Comparison of ENCODE assay signal across 8 mouse cellular contexts in genomic region chr1:90650781-90651437, GRCm38 (mm10). TPM values are rescaled to one million over a fixed set of nuclear protein-coding genes. Genes with fewer than 3 reads are reported as not detected.
A peak's percentile ranks its signal among the peaks of the same experiment; 100 is the strongest.
DNase-seq lines count a peak whose midpoint lies in the region; ATAC-seq and TF ChIP-seq lines count a peak whose summit lies in the region.

No protein-coding gene starts in this region.

- WGBS in embryonic facial prominence, embryonic 14.5 days, result 0% methylated on average over 4 of the region's 4 CpGs
- 4% methylated on average over 4 of the region's 4 CpGs for WGBS in heart, embryonic 11.5 days (ENCODE audit: insufficient replicate concordance)
- WGBS in kidney, embryonic 16.5 days, result 1% methylated on average over 4 of the region's 4 CpGs
- 0% methylated on average over 4 of the region's 4 CpGs for WGBS in limb, embryonic 15.5 days
- 4% methylated on average over 4 of the region's 4 CpGs for WGBS in stomach, postnatal 0 days

- H3K9ac ChIP-seq in embryonic facial prominence, embryonic 14.5 days (ENCODE audit: low read depth, low read length), result no peak overlapping the region
- H3K9ac ChIP-seq in heart, embryonic 11.5 days (ENCODE audit: low read depth, low read length), result peak overlapping the region; percentile 40; the same call in 1 of the 2 replicates
- no peak overlapping the region; the same call in 1 of the 2 replicates for H3K9ac ChIP-seq in kidney, embryonic 16.5 days (replicated peaks; ENCODE audit: low read length)
- no peak overlapping the region for H3K9ac ChIP-seq in limb, embryonic 15.5 days
- no peak overlapping the region for H3K9ac ChIP-seq in stomach, postnatal 0 days (ENCODE audit: low read length)

- peak overlapping the region; percentile 72 for H3K27ac ChIP-seq in embryonic facial prominence, embryonic 14.5 days (replicated peaks; ENCODE audit: low read depth, low read length)
- H3K27ac ChIP-seq in heart, embryonic 11.5 days (ENCODE audit: low read depth, low read length), result peak overlapping the region; percentile 84
- H3K27ac ChIP-seq in kidney, embryonic 16.5 days (ENCODE audit: low read length), result peak overlapping the region; percentile 87
- H3K27ac ChIP-seq in limb, embryonic 15.5 days, result peak overlapping the region; percentile 74
- H3K27ac ChIP-seq in stomach, postnatal 0 days (replicated peaks), result peak overlapping the region; percentile 85

- no peak overlapping the region for H3ac ChIP-seq in myocyte (ENCODE audit: control insufficient read depth, insufficient read length)

- no peak for TF ChIP-seq POLR2A in myocyte (IDR thresholded peaks at IDR 0.05; ENCODE audit: insufficient read length, low read depth)

- peak; percentile 98 for TF ChIP-seq CTCF in stomach, postnatal 0 days (IDR thresholded peaks at IDR 0.05; ENCODE audit: low read depth)

- H3K27me3 ChIP-seq in embryonic facial prominence, embryonic 14.5 days (replicated peaks; ENCODE audit: control insufficient read depth, insufficient read depth, low read length), result no peaks in the 10 kb centered on the region
- H3K27me3 ChIP-seq in heart, embryonic 11.5 days (ENCODE audit: control insufficient read depth, insufficient read depth, low read length), result no peaks in the 10 kb centered on the region
- no peaks in the 10 kb centered on the region for H3K27me3 ChIP-seq in kidney, embryonic 16.5 days (ENCODE audit: insufficient read depth, low read length)
- no peaks in the 10 kb centered on the region for H3K27me3 ChIP-seq in limb, embryonic 15.5 days
- no peaks in the 10 kb centered on the region for H3K27me3 ChIP-seq in myocyte (ENCODE audit: control insufficient read depth, insufficient read depth, insufficient read length)
- no peaks in the 10 kb centered on the region for H3K27me3 ChIP-seq in stomach, postnatal 0 days (ENCODE audit: control insufficient read depth, insufficient read depth, low read length)

- no peak overlapping the region for H3K4me3 ChIP-seq in embryonic facial prominence, embryonic 14.5 days (ENCODE audit: low read depth, low read length)
- no peak overlapping the region for H3K4me3 ChIP-seq in heart, embryonic 11.5 days (ENCODE audit: low read depth, low read length)
- H3K4me3 ChIP-seq in kidney, embryonic 16.5 days (ENCODE audit: low read length), result no peak overlapping the region
- no peak overlapping the region for H3K4me3 ChIP-seq in limb, embryonic 15.5 days
- H3K4me3 ChIP-seq in myocyte, result no peak overlapping the region
- no peak overlapping the region for H3K4me3 ChIP-seq in stomach, postnatal 0 days (ENCODE audit: low read depth, low read length)

- no peaks in the 10 kb centered on the region for H3K9me3 ChIP-seq in embryonic facial prominence, embryonic 14.5 days (ENCODE audit: control insufficient read depth, low read length)
- no peaks in the 10 kb centered on the region for H3K9me3 ChIP-seq in heart, embryonic 11.5 days (replicated peaks; ENCODE audit: control insufficient read depth, low read length)
- no peaks in the 10 kb centered on the region for H3K9me3 ChIP-seq in kidney, embryonic 16.5 days (ENCODE audit: low read length)
- H3K9me3 ChIP-seq in limb, embryonic 15.5 days, result no peaks in the 10 kb centered on the region
- H3K9me3 ChIP-seq in stomach, postnatal 0 days (ENCODE audit: control insufficient read depth, low read length), result no peaks in the 10 kb centered on the region

- no peak for TF ChIP-seq EP300 in stomach, postnatal 0 days (optimal IDR thresholded peaks at IDR 0.05)

- ATAC-seq in embryonic facial prominence, embryonic 14.5 days (ENCODE audit: low read depth), result peak; percentile 91
- peak; percentile 75 for ATAC-seq in heart, embryonic 11.5 days (replicated peaks; ENCODE audit: insufficient number of reproducible peaks, low FRiP score, low TSS enrichment)
- peak; percentile 90 for ATAC-seq in kidney, embryonic 16.5 days (ENCODE audit: low FRiP score, low TSS enrichment)
- peak; percentile 77 for ATAC-seq in limb, embryonic 15.5 days (ENCODE audit: insufficient number of reproducible peaks, low FRiP score, low TSS enrichment, low read depth)
- ATAC-seq in stomach, postnatal 0 days (ENCODE audit: low FRiP score, low TSS enrichment), result peak; percentile 86; the same call in 1 of the 2 replicates

- no peaks in the 10 kb centered on the region for H3K79me2 ChIP-seq in myocyte (ENCODE audit: control insufficient read depth, insufficient read depth)

- H3K4me2 ChIP-seq in embryonic facial prominence, embryonic 14.5 days (ENCODE audit: low read depth, low read length), result no peak overlapping the region
- no peak overlapping the region for H3K4me2 ChIP-seq in heart, embryonic 11.5 days
- no peak overlapping the region for H3K4me2 ChIP-seq in kidney, embryonic 16.5 days (replicated peaks; ENCODE audit: low read depth, low read length)
- no peak overlapping the region for H3K4me2 ChIP-seq in limb, embryonic 15.5 days
- peak overlapping the region; percentile 27 for H3K4me2 ChIP-seq in myocyte (ENCODE audit: low read depth)
- no peak overlapping the region for H3K4me2 ChIP-seq in stomach, postnatal 0 days (replicated peaks; ENCODE audit: low read depth)

- peaks cover 21% of the 10 kb centered on the region for H3K4me1 ChIP-seq in embryonic facial prominence, embryonic 14.5 days (ENCODE audit: control insufficient read depth, insufficient read depth, low read length)
- peaks cover 13% of the 10 kb centered on the region for H3K4me1 ChIP-seq in heart, embryonic 11.5 days (ENCODE audit: control insufficient read depth, insufficient read depth, low read length)
- peaks cover 13% of the 10 kb centered on the region for H3K4me1 ChIP-seq in kidney, embryonic 16.5 days (ENCODE audit: insufficient read depth, low read length)
- peaks cover 35% of the 10 kb centered on the region for H3K4me1 ChIP-seq in limb, embryonic 15.5 days
- H3K4me1 ChIP-seq in stomach, postnatal 0 days (replicated peaks; ENCODE audit: control insufficient read depth, insufficient read depth), result no peaks in the 10 kb centered on the region

- DNase-seq in spleen, adult 18-20 months, result peak; percentile 10 to 30
- no peak for DNase-seq in spleen, adult 12 weeks (ENCODE audit: low spot score)
- DNase-seq in embryonic facial prominence, embryonic 14.5 days (ENCODE audit: low spot score), result peak; percentile 95
- peak; percentile 60 for DNase-seq in stomach, postnatal 0 days (ENCODE audit: low spot score)

- no peaks in the 10 kb centered on the region for H3K36me3 ChIP-seq in embryonic facial prominence, embryonic 14.5 days (ENCODE audit: control insufficient read depth, insufficient read depth, low read length)
- no peaks in the 10 kb centered on the region for H3K36me3 ChIP-seq in heart, embryonic 11.5 days (ENCODE audit: control insufficient read depth, insufficient read depth, low read length)
- no peaks in the 10 kb centered on the region for H3K36me3 ChIP-seq in kidney, embryonic 16.5 days (ENCODE audit: insufficient read depth, low read length)
- H3K36me3 ChIP-seq in limb, embryonic 15.5 days, result no peaks in the 10 kb centered on the region
- H3K36me3 ChIP-seq in myocyte (ENCODE audit: control insufficient read depth, insufficient read depth), result no peaks in the 10 kb centered on the region
- no peaks in the 10 kb centered on the region for H3K36me3 ChIP-seq in stomach, postnatal 0 days (ENCODE audit: control insufficient read depth, insufficient read depth, low read length)

TF ChIP-seq in myocyte, 11 proteins besides CTCF, POLR2A, EP300 and RAD21:
- TF ChIP-seq REST (IDR thresholded peaks at IDR 0.05; ENCODE audit: insufficient read depth, insufficient read length) (no peak), MYOD1 (IDR thresholded peaks at IDR 0.05; ENCODE audit: control insufficient read depth in 1 of 3, insufficient read length in 2 of 3, low read depth in 2 of 3) (peak in 2 of 3 experiments; percentile 30 to 63)

RNA-seq across cellular contexts. Expression of gene Cops8, which starts 48.1 kb away (rescaled TPM):
- polyA plus RNA-seq in embryonic facial prominence, embryonic 14.5 days (2014; fragmentation: Nextera tagmentation; extraction: Ambion mirVana), result 141 and 161 TPM in 2 replicates
- 136 and 141 TPM in 2 replicates for polyA plus RNA-seq in heart, embryonic 11.5 days (2014; fragmentation: Nextera tagmentation; extraction: Ambion mirVana)
- 149 and 152 TPM in 2 replicates for polyA plus RNA-seq in kidney, embryonic 16.5 days (2015; fragmentation: Nextera tagmentation; extraction: Ambion mirVana)
- polyA plus RNA-seq in limb, embryonic 15.5 days (2015; fragmentation: Nextera tagmentation; extraction: Ambion mirVana), result 156 and 160 TPM in 2 replicates
- 98.1 TPM for polyA plus RNA-seq in myocyte (2012; fragmentation: generic; extraction: Trizol)
- 65.7 and 71.0 TPM in 2 replicates for polyA plus RNA-seq in stomach, postnatal 0 days (2015; fragmentation: Nextera tagmentation; extraction: Ambion mirVana)
